ENCODE assay signal across 23 mouse cellular contexts in genomic region chr5:9047150-9047790, GRCm38 (mm10). TPM values are rescaled to one million over a fixed set of nuclear protein-coding genes. Genes with fewer than 3 reads are reported as not detected.
DNase-seq lines count a peak whose midpoint lies in the region; ATAC-seq and TF ChIP-seq lines count a peak whose summit lies in the region.
"Had no signal": no experiment of that assay in that cellular context is flagged by ENCODE, and none has a peak within 500 bp of the region (broad histone marks: within the 10 kb centered on the region; RNA-seq: fewer than 3 reads in every experiment).

No protein-coding gene starts in this region.

- intact Hi-C loops in heart, postnatal 25 days (cut with DNase I), result loop anchor here (10.0 kb wide), 2 partner anchors 102 to 552 kb away; no protein-coding TSS in a partner anchor

- no peak overlapping the region for H3K4me2 ChIP-seq in midbrain, postnatal 0 days (ENCODE audit: low read depth, low read length, poor library complexity, severe bottlenecking)
- no peak overlapping the region for H3K4me2 ChIP-seq in midbrain, embryonic 16.5 days (ENCODE audit: low read length)
- H3K4me2 ChIP-seq in stomach, embryonic 15.5 days, result no peak overlapping the region
- H3K4me2 ChIP-seq: embryonic facial prominence, embryonic 15.5 days had no signal

- peak; percentile 13 for DNase-seq in heart, adult 11 months
- DNase-seq in heart, postnatal 25 days (ENCODE audit: low spot score), result no peak
- no peak for DNase-seq in midbrain, postnatal 0 days (ENCODE audit: low spot score)
- no peak for DNase-seq in urinary bladder, postnatal 4 days (ENCODE audit: low spot score in 2 of 2)
- DNase-seq in left cerebral cortex, adult 9 months (ENCODE audit: low spot score in 2 of 2), result no peak
- no peak for DNase-seq in layer of hippocampus, adult 8-10 months (ENCODE audit: low spot score in 2 of 2)
- DNase-seq: adrenal gland, postnatal 10 days; B cell, adult 2 months; cerebellum, adult 11 months; cerebellum, adult 8-10 months; cerebellum, postnatal 14 days; embryo, embryonic 11 days; gastrocnemius, adult 2 months; gastrocnemius, postnatal 25 days; heart, postnatal 10 days had no signal

- 0 out of 2 replicates have a peak overlapping the region, but pooled peaks have one; percentile 8 for H3K9ac ChIP-seq in midbrain, postnatal 0 days (replicated peaks; ENCODE audit: low read length, poor library complexity, severe bottlenecking)
- no peak overlapping the region for H3K9ac ChIP-seq in midbrain, embryonic 16.5 days (ENCODE audit: low read depth, low read length)
- H3K9ac ChIP-seq in stomach, embryonic 15.5 days, result no peak overlapping the region
- H3K9ac ChIP-seq: embryonic facial prominence, embryonic 15.5 days had no signal

- no peak for ATAC-seq in midbrain, postnatal 0 days (ENCODE audit: low FRiP score)
- ATAC-seq in midbrain, embryonic 16.5 days, result no peak
- 0 out of 2 replicates have a peak, but pooled peaks have one; percentile 65 for ATAC-seq in stomach, embryonic 15.5 days (ENCODE audit: insufficient read depth, low FRiP score, low read depth)
- ATAC-seq: CD4-positive, CD25-positive, alpha-beta regulatory T cell, adult 4 months; forebrain, embryonic 14.5 days had no signal

- no peak overlapping the region for H3K4me3 ChIP-seq in midbrain, postnatal 0 days (ENCODE audit: low read depth, low read length)
- no peak overlapping the region for H3K4me3 ChIP-seq in midbrain, embryonic 16.5 days (ENCODE audit: low read depth, low read length)
- H3K4me3 ChIP-seq in stomach, embryonic 15.5 days (replicated peaks), result no peak overlapping the region
- H3K4me3 ChIP-seq: embryonic facial prominence, embryonic 15.5 days; erythroblast, embryonic 14.5 days; forebrain, embryonic 10.5 days; gastrocnemius, adult 2 months; heart, embryonic 10.5 days had no signal

- no peaks in the 10 kb centered on the region for H3K4me1 ChIP-seq in midbrain, postnatal 0 days (ENCODE audit: insufficient read depth, low read length)
- 0 out of 2 replicates have a peak, but pooled peaks cover 2% of the 10 kb centered on the region for H3K4me1 ChIP-seq in midbrain, embryonic 16.5 days (ENCODE audit: control insufficient read depth, insufficient read depth, low read length)
- no peaks in the 10 kb centered on the region for H3K4me1 ChIP-seq in stomach, embryonic 15.5 days
- H3K4me1 ChIP-seq: heart, embryonic 10.5 days had no signal

- no peak for TF ChIP-seq CTCF in midbrain, postnatal 0 days (IDR thresholded peaks at IDR 0.05)

- H3K9me3 ChIP-seq in midbrain, postnatal 0 days (ENCODE audit: low read length), result no peaks in the 10 kb centered on the region
- H3K9me3 ChIP-seq in midbrain, embryonic 16.5 days (replicated peaks; ENCODE audit: control insufficient read depth, low read length, poor library complexity, severe bottlenecking), result no peaks in the 10 kb centered on the region
- H3K9me3 ChIP-seq in stomach, embryonic 15.5 days, result no peaks in the 10 kb centered on the region
- H3K9me3 ChIP-seq: embryonic facial prominence, embryonic 15.5 days; forebrain, embryonic 10.5 days; heart, embryonic 10.5 days had no signal

- no peak overlapping the region for H3K27ac ChIP-seq in midbrain, postnatal 0 days (ENCODE audit: low read depth, low read length)
- no peak overlapping the region for H3K27ac ChIP-seq in midbrain, embryonic 16.5 days (ENCODE audit: low read length)
- no peak overlapping the region for H3K27ac ChIP-seq in stomach, embryonic 15.5 days
- H3K27ac ChIP-seq: embryonic facial prominence, embryonic 15.5 days; forebrain, embryonic 10.5 days; gastrocnemius, adult 2 months; heart, embryonic 10.5 days had no signal

- H3K27me3 ChIP-seq in midbrain, postnatal 0 days (ENCODE audit: insufficient read depth, low read length), result no peaks in the 10 kb centered on the region
- H3K27me3 ChIP-seq in midbrain, embryonic 16.5 days (ENCODE audit: control insufficient read depth, insufficient read depth, low read depth, low read length), result no peaks in the 10 kb centered on the region
- H3K27me3 ChIP-seq in stomach, embryonic 15.5 days (replicated peaks), result no peaks in the 10 kb centered on the region
- H3K27me3 ChIP-seq: embryonic facial prominence, embryonic 15.5 days had no signal

- H3K36me3 ChIP-seq in midbrain, postnatal 0 days (ENCODE audit: insufficient read depth, low read length), result no peaks in the 10 kb centered on the region
- H3K36me3 ChIP-seq in midbrain, embryonic 16.5 days (ENCODE audit: control insufficient read depth, insufficient read depth, low read length), result no peaks in the 10 kb centered on the region
- H3K36me3 ChIP-seq in stomach, embryonic 15.5 days, result no peaks in the 10 kb centered on the region
- H3K36me3 ChIP-seq: embryonic facial prominence, embryonic 15.5 days; forebrain, embryonic 10.5 days; heart, embryonic 10.5 days had no signal

- WGBS in midbrain, postnatal 0 days, result 57% methylated on average over 10 of the region's 10 CpGs
- WGBS in midbrain, embryonic 16.5 days, result 65% methylated on average over 10 of the region's 10 CpGs
- WGBS in stomach, embryonic 15.5 days, result 74% methylated on average over 10 of the region's 10 CpGs

RNA-seq across cellular contexts. Expression of gene Crot, which starts 50.1 kb away (rescaled TPM):
- 10 to 100 TPM; 22.6 to 25.2 TPM for total RNA-seq in heart, postnatal 25 days (2021)
- 16.1 and 19.1 TPM in 2 replicates for total RNA-seq in midbrain, postnatal 0 days (2014; rRNA removed)
- polyA plus RNA-seq in midbrain, postnatal 0 days (2015; fragmentation: Nextera tagmentation; extraction: Ambion mirVana), result 19.1 and 19.8 TPM in 2 replicates
- polyA plus RNA-seq in midbrain, embryonic 16.5 days (2015; fragmentation: Nextera tagmentation; extraction: Ambion mirVana), result 15.3 and 18.1 TPM in 2 replicates
- 52.0 and 54.1 TPM in 2 replicates for polyA plus RNA-seq in stomach, embryonic 15.5 days (2015; fragmentation: Nextera tagmentation; extraction: Ambion mirVana)
- total RNA-seq in layer of hippocampus, adult 8-10 months (2022), result 10 to 100 TPM; 21.6 to 30.9 (median 25.3) TPM

RNA-seq across cellular contexts. Expression of gene Tmem243, which starts 53.2 kb away (rescaled TPM):
- 1 to 10 TPM; 6.4 to 8.4 TPM for total RNA-seq in heart, postnatal 25 days (2021)
- total RNA-seq in midbrain, postnatal 0 days (2014; rRNA removed), result 2.9 and 3.0 TPM in 2 replicates
- polyA plus RNA-seq in midbrain, postnatal 0 days (2015; fragmentation: Nextera tagmentation; extraction: Ambion mirVana), result 8.7 and 11.5 TPM in 2 replicates
- polyA plus RNA-seq in midbrain, embryonic 16.5 days (2015; fragmentation: Nextera tagmentation; extraction: Ambion mirVana), result 9.4 and 9.7 TPM in 2 replicates
- 18.8 and 20.1 TPM in 2 replicates for polyA plus RNA-seq in stomach, embryonic 15.5 days (2015; fragmentation: Nextera tagmentation; extraction: Ambion mirVana)
- total RNA-seq in layer of hippocampus, adult 8-10 months (2022), result 10 to 100 TPM; 12.0 to 14.8 (median 13.7) TPM
